Comparison of ENCODE assay signal across 16 mouse cellular contexts in the genomic region with DNA sequence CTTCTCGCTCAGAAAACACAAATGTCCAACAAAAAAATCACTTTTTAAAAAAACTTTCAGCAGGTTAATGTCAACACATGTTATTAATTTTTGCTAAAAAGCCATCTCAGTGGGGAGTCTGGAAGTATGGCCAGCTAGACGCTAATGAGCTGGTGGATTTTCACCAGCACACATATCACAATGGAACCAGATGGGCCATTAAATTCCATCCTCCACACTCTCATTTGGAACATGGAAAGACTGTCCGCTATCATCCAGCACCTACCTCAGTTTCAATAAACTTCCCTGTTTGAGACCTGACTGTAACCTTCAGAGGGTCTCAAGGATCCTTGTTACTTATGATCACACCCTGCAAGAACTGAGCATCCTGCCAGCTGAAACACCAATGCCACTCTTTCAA.
"Had no signal": no experiment of that assay in that cellular context is flagged by ENCODE, and none has a peak within 500 bp of the region (broad histone marks: within the 10 kb centered on the region; RNA-seq: fewer than 3 reads in every experiment).

No protein-coding gene starts in this region.

- H3K4me2 ChIP-seq: liver, embryonic 11.5 days; liver, embryonic 15.5 days; midbrain, embryonic 11.5 days; midbrain, embryonic 15.5 days; neural tube, embryonic 12.5 days; stomach, embryonic 15.5 days had no signal

- H3K4me3 ChIP-seq: layer of hippocampus, adult 2 months; liver, embryonic 15.5 days; midbrain, embryonic 15.5 days; neural tube, embryonic 12.5 days; stomach, embryonic 15.5 days had no signal

- H3K4me1 ChIP-seq: liver, embryonic 15.5 days; midbrain, embryonic 15.5 days; neural tube, embryonic 12.5 days; stomach, embryonic 15.5 days had no signal

- H3K9ac ChIP-seq: liver, embryonic 15.5 days; midbrain, embryonic 15.5 days; neural tube, embryonic 12.5 days; stomach, embryonic 15.5 days had no signal

- DNase-seq: kidney, postnatal 10 days; kidney, postnatal 4 days; left cerebral cortex, postnatal 4 days; lung, adult 2 months; lung, postnatal 10 days; lung, postnatal 4 days; spleen, adult 18-20 months; thymus, adult 2 months; thymus, postnatal 25 days had no signal

- H3K27me3 ChIP-seq: liver, embryonic 15.5 days; midbrain, embryonic 15.5 days; neural tube, embryonic 12.5 days; stomach, embryonic 15.5 days had no signal

- H3K27ac ChIP-seq: layer of hippocampus, adult 2 months; liver, embryonic 15.5 days; midbrain, embryonic 15.5 days; neural tube, embryonic 12.5 days; stomach, embryonic 15.5 days had no signal

- H3K36me3 ChIP-seq: liver, embryonic 15.5 days; midbrain, embryonic 15.5 days; neural tube, embryonic 12.5 days; stomach, embryonic 15.5 days had no signal

- H3K9me3 ChIP-seq: liver, embryonic 15.5 days; midbrain, embryonic 15.5 days; stomach, embryonic 15.5 days had no signal

- ATAC-seq: midbrain, embryonic 15.5 days had no signal
